Mouse (Mus musculus): ENCODE measurements at regions not wholly inside any gene's neighbourhood (a gene's known extent, or its start where the extent isn't known, plus 50 kb on each side); places are given as distances from the start of the nearest gene placed in this dataset.
A peak's percentile ranks its signal among the peaks of the same experiment; 100 is the strongest.

DNA sequence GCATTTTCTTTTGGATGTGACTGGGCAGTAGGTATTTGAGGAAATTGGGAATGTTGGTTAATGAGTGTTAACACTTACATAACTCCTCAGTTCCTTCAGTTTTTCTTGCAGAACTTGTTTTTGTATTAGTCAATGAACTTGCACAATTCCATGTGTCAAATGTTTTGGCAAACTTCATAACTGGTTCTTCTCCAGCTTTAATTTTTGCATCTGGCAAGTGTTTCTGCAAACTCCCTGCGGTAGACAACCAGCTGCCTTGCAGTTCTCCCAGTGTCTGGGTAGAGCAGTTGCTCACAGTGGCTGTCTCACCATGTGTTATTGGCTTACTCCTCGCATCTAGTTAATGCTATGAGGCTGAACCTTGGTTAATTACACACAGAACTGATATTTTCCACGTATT lies 790.4 kb downstream of the Epha4 start:
- peak; percentile 9 for DNase-seq

DNA sequence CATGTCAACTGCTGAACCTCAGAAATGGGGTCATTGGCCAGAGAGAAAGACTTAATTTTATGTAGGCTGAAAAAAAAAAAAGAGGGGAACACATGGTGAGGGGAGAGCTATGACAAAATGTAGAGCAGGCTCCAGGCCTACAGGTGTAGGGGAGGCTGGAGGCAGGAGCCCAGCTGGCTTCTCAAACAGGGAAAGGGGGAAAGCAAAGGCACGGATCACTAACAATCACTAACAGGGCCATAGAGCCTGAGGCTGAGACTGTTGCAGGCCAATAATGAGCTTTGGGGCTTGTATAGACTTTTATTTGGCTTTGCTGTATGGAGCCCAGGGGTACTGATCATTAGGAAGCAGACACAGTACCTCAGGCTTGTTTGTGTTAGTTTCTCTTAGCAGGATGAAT lies 777.9 kb downstream of the Epha4 start:
- no peak for DNase-seq

DNA sequence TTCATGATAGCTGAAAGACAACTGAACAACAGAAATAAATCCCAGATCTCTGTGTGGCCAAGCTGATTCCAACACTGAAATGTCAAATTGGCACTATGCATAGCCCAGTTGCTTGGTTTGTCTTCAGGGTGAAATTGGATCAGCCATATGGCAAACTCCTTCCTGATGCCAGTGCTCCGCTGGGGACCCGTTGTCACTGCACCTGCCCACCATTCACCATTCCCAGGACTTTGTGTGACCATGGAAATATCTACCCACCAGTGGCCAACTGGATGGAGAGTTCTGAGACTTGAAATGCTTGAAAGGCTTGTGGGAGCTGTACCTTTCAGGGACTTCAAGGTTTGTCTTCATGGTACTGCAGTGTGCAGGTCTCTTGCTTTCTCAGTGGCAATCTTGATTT lies 777.2 kb downstream of the Epha4 start:
- no peak for DNase-seq

DNA sequence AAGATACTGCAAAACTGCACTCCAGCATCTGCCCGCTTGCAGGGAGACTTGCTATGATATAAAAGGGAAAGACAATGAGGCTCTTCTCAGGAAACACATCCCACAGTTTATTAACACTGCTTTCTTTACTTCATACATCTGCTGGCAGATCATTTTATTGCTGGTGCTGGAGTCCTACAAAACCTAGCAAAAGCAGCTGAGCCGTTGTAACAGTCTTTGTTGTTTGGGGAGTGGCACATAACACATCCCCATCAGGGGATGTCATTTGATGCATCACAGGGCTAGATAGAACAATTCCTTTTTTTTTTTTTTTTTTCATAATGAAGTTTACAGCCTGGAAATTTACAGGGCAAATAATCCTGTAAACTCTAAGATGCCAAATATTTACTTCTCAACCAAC lies 742.2 kb downstream of the Epha4 start:
- no peak for DNase-seq

DNA sequence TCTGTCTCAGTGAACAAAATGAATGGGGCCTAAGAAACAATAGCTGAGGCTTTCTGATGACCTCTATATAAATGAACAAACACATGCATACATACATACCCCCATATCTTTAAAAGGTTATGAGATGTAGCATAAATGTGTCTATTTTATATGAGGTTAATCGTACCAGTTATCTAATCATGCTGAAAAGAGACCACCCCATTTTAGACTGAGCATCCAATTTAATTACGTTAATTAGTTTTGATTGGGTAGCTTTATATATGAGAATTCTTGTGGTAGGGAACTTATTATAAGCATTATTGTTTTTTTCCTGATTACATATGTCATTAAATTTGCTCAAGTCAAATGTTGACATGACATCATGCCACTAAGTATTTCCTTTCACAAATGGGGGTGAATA lies 728.0 kb downstream of the Epha4 start:
- DNase-seq = no peak

DNA sequence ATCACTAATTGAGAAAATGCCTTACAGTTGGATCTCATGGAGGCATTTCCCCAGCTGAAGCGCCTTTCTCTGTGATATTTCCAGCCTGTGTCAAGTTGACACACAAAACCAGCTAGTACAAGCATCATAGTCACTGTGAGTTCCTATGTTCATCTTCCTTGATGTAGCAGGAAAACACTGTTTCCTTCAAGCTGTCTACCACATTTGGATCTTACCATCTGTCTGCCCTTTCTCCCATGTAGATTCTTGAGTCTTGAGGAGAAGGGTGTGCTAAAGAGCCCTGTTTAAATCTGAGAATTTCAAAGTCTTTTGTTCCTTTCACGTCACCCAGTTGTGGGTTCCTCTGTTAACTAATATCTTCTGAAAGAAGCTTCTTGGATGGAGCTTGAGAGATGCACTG lies 721.5 kb downstream of the Epha4 start:
- no peak for DNase-seq

DNA sequence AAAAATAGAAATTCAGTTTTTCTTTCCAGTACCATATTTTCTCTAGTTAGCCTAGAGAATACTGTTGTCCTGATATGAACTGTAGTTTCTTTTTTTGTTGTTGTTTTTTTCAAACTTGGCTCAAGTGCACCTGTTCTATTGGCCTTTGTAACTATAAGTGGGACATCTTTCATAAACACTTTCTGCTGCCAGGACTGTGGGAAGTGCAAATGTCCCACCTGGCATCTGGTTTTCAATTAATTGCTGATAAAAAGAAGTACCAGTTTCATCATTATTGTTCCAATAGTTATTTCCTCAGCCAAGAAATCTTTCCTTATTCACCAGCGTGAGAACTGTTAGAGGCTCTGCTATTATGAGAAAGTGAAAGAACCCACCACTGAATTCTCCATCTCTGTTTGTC lies 695.0 kb downstream of the Epha4 start:
- no peak for DNase-seq

DNA sequence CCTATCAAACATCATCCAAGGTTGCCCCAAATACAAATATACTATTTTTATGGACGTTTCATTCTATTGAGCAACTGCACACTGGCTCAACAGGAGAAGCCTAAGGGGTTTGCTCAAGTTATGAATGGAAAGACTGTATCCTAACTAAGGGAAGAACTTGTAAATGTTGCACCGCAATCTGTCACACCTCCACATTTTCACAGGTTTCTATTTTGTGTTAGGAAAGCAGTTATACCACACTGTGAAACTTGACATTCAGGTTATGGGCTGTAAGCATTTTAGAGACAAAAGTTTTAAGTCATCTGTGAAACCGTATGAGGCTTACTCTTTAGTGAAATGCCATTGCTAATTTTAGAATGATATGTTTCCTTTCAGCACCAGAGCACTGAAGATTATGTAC lies 693.3 kb downstream of the Epha4 start:
- no peak for DNase-seq

DNA sequence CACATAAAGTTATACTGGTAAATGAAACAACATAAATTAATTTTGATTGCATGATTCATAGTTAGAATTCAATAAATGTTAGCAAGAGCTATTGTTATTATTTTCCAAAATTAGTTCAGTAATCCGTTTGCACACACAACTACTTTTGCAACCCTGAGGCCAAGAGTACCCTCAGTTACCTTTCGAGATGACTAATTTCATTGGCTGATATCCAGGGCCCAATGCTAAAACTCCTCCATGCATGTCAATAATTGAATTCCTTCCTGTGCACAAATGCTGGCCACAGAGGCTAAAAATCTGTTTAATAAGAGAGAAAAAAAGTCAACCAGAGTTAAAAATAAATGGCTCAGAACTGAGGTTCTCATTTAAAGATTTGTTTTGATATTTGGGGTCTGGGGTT lies 685.2 kb downstream of the Epha4 start:
- no peak for DNase-seq

DNA sequence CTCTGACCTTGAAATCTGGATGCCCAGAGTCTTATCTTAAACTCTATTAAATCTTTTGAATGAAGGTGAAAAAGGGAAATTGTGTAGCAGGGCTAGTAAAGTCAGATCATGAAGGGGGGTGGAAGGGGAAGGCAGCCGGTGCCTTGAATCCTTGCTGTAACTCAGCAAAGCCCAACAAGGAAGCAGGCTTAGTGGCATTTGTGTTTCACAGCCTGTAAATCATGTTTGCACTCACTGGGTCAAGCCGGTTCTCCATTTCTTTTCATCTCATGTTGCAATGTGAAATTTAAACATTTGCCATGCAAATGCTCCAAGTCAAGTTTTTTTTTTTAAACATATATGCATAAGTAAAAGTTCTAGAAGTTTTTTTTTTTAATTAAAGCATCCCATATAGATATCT lies 682.6 kb downstream of the Epha4 start:
- no peak for DNase-seq

DNA sequence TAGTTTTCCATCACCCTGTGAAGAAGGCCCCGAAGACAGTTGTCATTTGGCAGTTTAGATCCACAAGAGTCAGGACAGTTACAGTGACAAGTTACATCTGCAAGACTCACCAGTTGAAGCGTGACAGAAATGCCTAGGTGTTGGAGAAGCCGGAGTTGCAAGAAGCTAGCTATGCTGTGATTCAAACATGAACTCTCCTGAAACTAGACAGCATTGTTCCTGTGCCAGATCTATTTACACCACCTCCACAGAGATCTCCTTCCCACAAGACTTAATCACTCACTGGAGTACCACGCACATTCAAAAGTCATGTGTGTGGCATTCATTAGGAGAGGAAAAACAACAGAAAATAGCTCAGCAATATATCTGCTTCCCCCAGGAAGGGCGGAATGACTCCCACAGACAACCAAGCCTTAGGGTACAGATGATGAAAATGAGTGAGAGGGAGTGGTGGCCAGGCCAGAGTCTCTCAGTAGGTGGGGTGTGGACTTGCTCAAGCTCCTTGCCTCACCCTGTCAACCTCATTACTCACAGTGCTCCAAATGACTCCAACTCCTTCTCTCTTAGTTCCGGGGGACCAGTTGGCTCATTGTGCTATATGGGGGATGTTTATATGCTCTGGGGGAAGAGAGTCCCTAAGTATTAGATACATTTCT lies 679.7 kb downstream of the Epha4 start:
- DNase-seq = no peak

DNA sequence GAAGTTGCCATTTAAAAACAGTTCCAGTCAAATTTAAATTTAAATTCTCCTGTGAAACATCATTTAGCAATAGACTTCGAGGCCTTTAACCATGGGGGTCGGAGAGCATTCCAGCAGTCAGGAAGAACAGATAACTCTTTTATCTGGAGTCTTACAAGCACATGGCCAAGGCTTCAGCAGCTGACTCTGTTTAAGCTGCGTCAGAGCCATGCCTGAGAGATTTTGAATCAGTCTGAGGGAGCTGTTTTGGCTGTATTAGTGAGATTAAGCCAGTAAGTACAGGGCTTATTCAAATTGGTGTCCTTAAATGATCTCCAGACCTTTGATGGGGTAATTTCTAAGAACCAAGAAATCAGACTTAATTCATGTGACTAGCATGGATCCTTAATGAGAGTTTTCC lies 665.5 kb downstream of the Epha4 start:
- no peak for DNase-seq

DNA sequence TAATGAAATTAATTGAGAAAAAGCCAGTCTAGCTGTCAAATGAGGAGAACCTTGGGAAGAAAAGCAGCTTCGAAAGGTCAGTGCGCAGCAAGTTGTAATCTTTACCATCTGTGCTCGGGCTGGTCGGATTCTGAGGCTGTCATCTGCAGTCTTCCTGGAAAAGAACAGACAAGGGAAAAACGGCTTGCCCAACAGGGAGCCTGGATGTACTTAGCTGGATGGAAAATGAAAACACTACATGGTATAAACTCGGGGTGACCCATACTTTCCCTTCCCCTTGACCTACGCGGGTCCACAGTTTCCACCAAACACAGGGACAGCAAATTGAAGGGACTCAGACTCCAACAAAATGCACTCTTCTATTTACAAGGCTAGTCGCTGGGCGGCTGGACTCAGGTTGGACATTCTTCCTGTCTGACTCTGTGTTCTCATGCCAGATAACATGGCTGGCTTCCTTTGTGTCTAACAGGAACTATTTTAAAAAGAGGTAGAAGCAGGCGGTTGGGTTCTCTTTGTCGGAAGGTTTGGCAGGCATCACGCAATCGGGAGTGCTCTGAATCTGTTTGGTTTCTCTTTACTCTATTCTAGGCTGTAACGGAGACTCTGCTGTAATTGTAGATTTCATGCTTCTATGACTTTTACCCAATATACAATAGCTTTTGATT lies 648.5 kb downstream of the Epha4 start:
- no peak for DNase-seq

DNA sequence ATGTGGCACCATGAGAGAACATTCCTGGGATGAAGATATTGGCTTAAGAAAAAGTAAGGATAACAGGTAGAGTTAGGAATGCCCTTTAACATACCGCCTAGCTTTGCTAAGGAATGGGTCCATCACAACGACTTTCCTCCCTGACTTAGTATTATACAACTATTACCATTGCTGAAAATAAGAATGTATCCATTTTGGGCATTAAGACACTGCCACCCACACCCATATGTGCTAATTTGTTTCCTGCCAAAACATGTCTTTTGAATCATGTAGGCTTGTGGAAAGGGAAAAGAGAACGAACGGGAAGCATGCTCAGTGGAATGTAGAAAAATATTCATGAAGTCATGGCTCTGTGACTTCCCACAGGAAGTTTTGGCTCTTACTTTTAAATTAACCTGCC lies 641.7 kb downstream of the Epha4 start:
- no peak for DNase-seq

DNA sequence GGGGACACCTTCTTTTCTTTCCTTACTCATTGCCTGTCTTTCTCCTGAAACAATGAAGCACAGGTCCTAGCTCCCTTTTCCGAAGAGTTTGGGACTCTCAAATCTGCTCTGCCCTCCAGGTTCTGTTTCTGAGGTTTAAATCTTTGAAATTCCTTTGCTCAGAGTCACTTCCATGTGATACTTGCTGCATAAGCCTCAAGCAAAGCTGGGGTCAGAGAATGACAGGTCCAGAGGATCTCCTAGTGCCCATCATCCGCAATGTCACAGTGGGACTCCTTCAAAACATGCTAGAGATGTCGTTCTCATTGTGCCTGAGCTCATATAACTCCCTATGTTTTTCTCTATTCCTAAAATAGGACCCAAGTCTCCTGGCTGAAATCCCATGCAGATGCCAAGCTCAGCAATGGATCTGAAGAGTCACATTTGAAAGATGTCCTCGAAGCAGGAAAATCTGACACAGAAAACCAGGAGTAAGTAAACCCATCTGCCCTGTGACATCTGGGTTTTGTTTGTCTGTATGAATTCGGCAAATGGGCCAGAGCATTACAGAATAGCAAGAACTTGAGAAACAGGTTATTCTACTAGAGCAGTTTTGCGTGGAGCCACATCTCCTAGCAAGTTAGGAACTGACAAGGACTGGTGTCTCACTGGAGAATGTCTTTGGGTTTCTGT lies 634.6 kb downstream of the Epha4 start:
- DNase-seq = no peak

DNA sequence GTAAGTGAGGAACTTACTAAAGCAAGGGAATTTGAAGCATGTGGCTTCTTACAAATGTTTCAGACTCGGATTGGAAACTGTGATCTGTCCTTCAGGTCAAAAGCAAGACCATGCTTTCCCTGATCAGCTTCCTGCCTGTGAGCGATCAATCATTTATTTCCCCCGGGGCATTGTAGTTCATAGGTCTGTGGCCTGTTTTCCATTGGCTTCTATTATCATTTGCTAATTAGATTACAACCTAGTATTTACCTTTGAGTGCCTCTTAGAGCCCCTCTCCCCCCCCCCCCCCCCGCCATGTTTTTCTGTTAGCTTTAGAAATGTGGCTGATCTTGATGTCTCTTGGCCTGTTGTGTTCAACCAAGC lies 634.1 kb downstream of the Epha4 start:
- DNase-seq = no peak

DNA sequence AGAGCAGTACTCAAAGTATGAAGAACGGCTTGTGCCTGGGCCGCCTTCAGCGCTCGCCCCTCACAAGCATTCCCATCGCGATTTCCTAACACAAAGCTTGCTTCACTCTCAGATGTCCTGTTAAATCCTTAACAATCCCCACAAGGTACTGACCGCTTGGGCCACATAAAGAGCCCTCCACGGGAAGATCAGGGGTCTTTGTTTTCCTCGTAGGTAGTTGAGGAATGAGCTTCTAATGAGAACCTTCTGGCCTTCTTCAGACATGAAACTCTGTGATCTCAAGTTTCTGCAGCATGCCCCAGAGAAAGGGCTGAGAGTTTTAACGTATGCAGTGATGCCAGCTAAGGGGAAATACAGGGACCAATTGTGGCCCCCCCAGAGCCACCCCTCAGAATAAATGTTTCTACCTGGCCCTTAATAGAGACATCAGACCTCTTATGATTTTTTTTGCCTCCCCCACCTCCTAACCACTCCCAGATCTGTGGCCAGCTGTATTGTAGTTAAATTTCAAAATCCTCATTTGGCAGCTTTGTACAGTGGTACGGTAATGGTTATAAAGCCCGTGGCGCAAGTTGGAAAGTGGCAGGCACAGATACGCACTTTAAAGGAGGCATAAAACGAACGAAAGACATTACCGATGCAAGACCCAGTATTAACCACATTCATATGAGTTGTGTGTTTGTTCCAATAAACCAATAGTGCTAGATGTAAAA lies 618.6 kb downstream of the Epha4 start:
- DNase-seq = no peak

DNA sequence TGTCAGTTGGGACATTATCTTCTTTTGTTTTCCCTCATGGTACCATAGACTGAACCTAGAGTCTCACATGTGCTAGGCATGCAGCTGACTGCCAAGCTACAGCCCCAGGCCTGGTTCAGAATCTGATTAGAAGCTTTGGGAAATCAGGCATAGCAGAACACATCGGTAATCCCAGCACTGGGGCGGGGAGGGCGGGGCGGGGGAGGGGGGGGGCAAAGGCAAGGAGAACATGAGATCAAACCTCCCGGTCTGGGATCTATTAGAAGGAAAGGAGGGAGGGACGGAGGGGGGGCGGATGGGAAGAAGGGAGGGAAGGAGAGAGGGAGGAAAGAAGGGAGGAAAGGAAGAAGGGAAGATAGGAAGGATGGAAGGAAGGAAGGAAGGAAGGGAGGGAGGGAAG lies 617.5 kb downstream of the Epha4 start:
- DNase-seq = no peak

DNA sequence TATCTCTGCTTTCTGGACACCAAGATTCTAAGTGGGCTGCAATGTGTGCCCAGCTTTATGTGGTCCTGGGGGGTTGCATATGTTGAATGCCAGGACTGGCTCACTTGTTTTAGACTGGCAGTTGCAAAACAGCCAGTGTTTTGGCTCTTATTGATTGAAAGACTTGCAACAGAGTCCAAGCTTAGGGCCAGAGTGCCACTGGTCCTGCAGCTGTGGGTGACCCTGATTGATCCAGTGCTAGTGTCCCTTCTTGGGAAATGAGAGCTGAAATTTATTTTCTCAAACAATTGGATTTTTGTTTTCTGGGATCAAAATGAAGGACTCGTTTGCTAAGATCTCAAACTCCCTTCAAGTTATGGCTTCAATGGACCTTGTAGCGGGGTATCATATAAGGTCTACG lies 603.4 kb downstream of the Epha4 start:
- no peak for DNase-seq

DNA sequence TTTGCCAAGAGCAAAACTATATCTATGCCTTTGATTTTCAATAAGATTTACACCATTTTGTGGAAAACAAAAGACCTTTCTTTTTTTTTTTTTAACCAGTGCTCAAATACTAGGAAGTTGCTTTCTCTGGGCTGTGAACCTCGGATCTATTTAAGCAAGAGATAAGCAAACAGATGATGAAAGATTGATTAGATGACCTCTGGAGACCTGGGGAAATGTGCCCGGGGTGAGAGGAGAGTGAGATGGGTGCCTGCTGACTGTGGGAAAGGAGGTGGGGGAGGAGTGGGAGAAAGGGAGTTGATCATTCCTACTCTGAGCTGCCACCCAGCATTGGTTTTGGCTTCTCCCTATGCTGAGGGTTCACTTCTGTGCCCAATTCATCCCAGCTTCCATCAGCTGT lies 595.3 kb downstream of the Epha4 start:
- no peak for DNase-seq

DNA sequence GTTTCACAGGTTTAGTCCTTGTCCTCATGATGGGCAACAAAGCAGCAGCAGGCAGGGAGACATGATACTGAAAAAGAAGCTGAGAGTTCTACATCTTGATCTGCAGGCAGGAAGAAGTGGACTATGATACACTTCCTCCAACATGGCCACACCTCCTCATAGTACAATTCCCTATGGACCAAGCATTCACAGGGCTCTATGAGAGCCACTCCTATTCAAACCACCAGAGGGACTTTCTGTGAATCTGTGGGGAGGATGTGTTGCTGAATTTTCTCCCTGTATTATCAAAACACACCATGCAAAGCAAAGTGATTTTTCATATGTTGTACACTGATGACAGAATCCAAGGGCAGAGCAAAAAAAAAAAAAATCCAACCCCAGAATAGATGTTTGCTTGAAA lies 594.3 kb downstream of the Epha4 start:
- no peak for DNase-seq

DNA sequence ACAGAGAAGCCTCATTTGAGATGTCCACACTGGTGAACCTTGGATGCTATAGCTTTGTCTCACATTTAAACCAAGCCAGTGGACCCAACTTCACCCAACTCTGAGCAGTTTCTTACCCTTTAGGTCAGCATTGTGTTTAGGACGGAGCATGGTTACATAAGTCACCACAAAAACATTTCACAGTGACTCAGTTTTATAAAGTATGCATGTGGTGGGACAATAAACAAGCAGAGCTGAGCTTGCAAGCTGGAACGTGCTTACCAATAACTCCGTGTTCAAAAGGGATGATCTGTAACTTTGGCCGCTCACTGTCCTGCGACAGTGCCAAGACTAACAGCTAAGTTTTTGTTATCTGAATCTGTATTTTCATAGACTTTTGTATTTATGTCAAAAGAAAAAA lies 587.8 kb downstream of the Epha4 start:
- no peak for DNase-seq

DNA sequence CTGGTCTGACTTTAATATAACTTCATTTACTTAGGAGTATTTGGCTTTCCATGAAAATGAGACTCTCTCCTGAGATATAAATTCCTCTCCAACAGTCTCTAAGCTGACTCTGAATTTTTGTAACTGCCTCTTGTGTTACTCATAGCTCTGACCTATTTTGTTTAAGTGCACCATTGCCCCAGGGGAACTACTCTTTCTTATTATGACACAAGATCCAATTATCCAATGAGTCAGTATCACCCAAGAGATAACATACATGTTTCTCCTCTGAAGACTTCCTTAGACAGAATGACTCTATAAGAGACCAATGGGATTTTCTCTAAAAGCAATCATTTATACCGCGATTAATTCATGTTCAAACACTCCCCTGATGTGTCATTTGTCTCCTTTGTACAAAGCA lies 586.9 kb downstream of the Epha4 start:
- no peak for DNase-seq

DNA sequence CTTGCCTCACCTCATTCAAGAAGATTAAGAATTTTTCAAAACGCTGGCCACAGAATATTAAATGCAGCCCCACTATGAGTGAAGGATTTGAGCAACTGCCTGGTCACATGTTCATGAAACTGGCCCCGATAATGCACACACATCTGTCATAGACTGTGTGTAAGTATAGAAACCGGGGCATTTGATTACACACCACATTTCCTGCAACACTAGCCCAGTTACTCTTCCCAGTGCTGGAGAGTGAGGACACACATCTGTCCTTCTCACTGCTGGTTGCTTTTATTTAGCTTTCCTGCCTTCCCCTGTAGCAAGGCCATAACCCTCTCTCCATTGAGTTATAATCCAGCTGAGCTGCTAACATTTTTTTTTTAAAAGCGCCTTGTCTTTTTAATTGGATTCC lies 581.4 kb downstream of the Epha4 start:
- no peak for DNase-seq

Measured in adrenal gland, adult 8-10 months (tissue).